Mouse (Mus musculus) G1E (cell line): ENCODE results near the gene Nav3. TPM values are rescaled to one million over a fixed set of nuclear protein-coding genes. Genes with fewer than 3 reads are reported as not detected.

Experiments used
- ATAC-seq: 2 replicates; pipeline ENCODE4 v1.8.0; 2016; ENCODE audit warnings: mild to moderate bottlenecking; ENCODE audit not compliant: insufficient number of reproducible peaks, poor library complexity, low FRiP score, severe bottlenecking; ENCODE audit errors: extremely low read depth
- DNase-seq: peaks from one replicate; pipeline ENCODE4 v3.0.0; 2012; ENCODE audit warnings: low spot score
- H3K27me3 ChIP-seq: 2 replicates; pipeline ENCODE4 v1.6.1; 2012; ENCODE audit warnings: mild to moderate bottlenecking, low read length, inconsistent platforms; ENCODE audit not compliant: insufficient read depth
- H3K36me3 ChIP-seq: replicated peaks from 2 replicates; pipeline ENCODE3; 2012; ENCODE audit warnings: mild to moderate bottlenecking, inconsistent platforms
- H3K4me1 ChIP-seq: 2 replicates; pipeline ENCODE4 v1.6.1; 2012; ENCODE audit warnings: low read depth, low read length, inconsistent platforms, mixed read lengths; ENCODE audit not compliant: insufficient read depth
- H3K4me3 ChIP-seq: 2 replicates; pipeline ENCODE4 v1.5.1; 2012; ENCODE audit warnings: low read depth, mild to moderate bottlenecking, inconsistent platforms, low read length, moderate library complexity, mixed read lengths
- H3K9me3 ChIP-seq: replicated peaks from 2 replicates; pipeline ENCODE4 v1.6.1; 2012; ENCODE audit warnings: inconsistent platforms
- CTCF ChIP-seq: IDR thresholded peaks from 2 replicates; pipeline ENCODE4 v1.5.1; 2012; ENCODE audit warnings: low read depth, low read length, inconsistent platforms, mixed read lengths
- GATA1 ChIP-seq: IDR thresholded peaks from 2 replicates; pipeline ENCODE4 v1.6.1; 2012; ENCODE audit warnings: borderline replicate concordance, low read length, inconsistent platforms, mixed read lengths
- GATA2 ChIP-seq: IDR thresholded peaks from 2 replicates; pipeline ENCODE4 v1.6.1; 2012; ENCODE audit warnings: low read depth, low read length, inconsistent platforms, borderline replicate concordance
- POLR2AphosphoS5 ChIP-seq: IDR thresholded peaks from 2 replicates; pipeline ENCODE4 v1.6.1; 2012; ENCODE audit warnings: low read depth, low read length, inconsistent platforms; ENCODE audit not compliant: insufficient replicate concordance
- TAL1 ChIP-seq: conservative IDR thresholded peaks from 2 replicates; pipeline ENCODE4 v1.6.1; 2012; ENCODE audit warnings: low read depth, low read length, inconsistent platforms, mixed read lengths
- polyA plus RNA-seq: library from polyadenylated mRNA; stranded (reverse); fragments of >175 nt; gene quantifications from 2 replicates; pipeline ENCODE4 v1.2.3, GENCODE M21; 2012
- total RNA-seq, 2 experiments: library from RNA; stranded (forward) in 1 of 2; stranded (reverse) in 1 of 2; fragments of 200-1000 nt in 1 of 2; fragments of >200 nt in 1 of 2; fragmentation: Nextera tagmentation in 1 of 2; gene quantifications; 2 replicates each; pipeline ENCODE4 v1.2.3; 2014 to 2017

The Nav3 gene
- total and polyA plus RNA-seq, 3 experiments, result 0.22 TPM; not detected in 2

GRCm38 (mm10) chr10:109651516-109651915, 804.5 kb downstream of the Nav3 start:
- no peak overlapping the region for H3K4me3 ChIP-seq
- DNase-seq, result no peak
- H3K36me3 ChIP-seq, result no peaks in the 10 kb centered on the region
- no peak for ATAC-seq
- H3K9me3 ChIP-seq, result peaks cover 11% of the 10 kb centered on the region
- no peaks in the 10 kb centered on the region for H3K27me3 ChIP-seq
- TF ChIP-seq POLR2AphosphoS5 (no peak), GATA2 (no peak), CTCF (no peak)
- H3K4me1 ChIP-seq, result no peaks in the 10 kb centered on the region

- Histone ChIP-seq H3K4me3 (no peak overlapping the region), H3K27me3 (no peaks in the 10 kb centered on the region), H3K9me3 (peaks cover 9% of the 10 kb centered on the region; the same call in 1 of the 2 replicates), H3K4me1 (no peaks in the 10 kb centered on the region), H3K36me3 (no peaks in the 10 kb centered on the region)
- ATAC-seq (no peak), DNase-seq (no peak)
- TF ChIP-seq TAL1 (no peak), GATA2 (no peak), POLR2AphosphoS5 (no peak), CTCF (no peak), GATA1 (no peak)
These were observed 812.4 kb downstream of the Nav3 start for GRCm38 (mm10) chr10:109643598-109643997.

- H3K27me3 ChIP-seq, result no peaks in the 10 kb centered on the region
- no peak for ATAC-seq
- no peaks in the 10 kb centered on the region for H3K4me1 ChIP-seq
- no peak overlapping the region for H3K4me3 ChIP-seq
- H3K36me3 ChIP-seq, result no peaks in the 10 kb centered on the region
- no peak for TF ChIP-seq GATA1
- TF ChIP-seq CTCF, result no peak
- no peak for TF ChIP-seq POLR2AphosphoS5
- no peak for TF ChIP-seq TAL1
- H3K9me3 ChIP-seq, result peaks cover 18% of the 10 kb centered on the region
- no peak for DNase-seq
These were observed 814.2 kb downstream of the Nav3 start for GRCm38 (mm10) chr10:109641806-109642205.

GRCm38 (mm10) chr10:109637702-109638101, 818.3 kb downstream of the Nav3 start:
- no peaks in the 10 kb centered on the region for H3K4me1 ChIP-seq
- TF ChIP-seq GATA1, result no peak
- TF ChIP-seq POLR2AphosphoS5, result no peak
- no peak for TF ChIP-seq TAL1
- no peak for TF ChIP-seq CTCF
- TF ChIP-seq GATA2, result no peak
- peaks cover 17% of the 10 kb centered on the region for H3K9me3 ChIP-seq
- DNase-seq, result no peak
- ATAC-seq, result no peak
- H3K4me3 ChIP-seq, result no peak overlapping the region
- H3K27me3 ChIP-seq, result no peaks in the 10 kb centered on the region
- no peaks in the 10 kb centered on the region for H3K36me3 ChIP-seq
